In the genomic region with DNA sequence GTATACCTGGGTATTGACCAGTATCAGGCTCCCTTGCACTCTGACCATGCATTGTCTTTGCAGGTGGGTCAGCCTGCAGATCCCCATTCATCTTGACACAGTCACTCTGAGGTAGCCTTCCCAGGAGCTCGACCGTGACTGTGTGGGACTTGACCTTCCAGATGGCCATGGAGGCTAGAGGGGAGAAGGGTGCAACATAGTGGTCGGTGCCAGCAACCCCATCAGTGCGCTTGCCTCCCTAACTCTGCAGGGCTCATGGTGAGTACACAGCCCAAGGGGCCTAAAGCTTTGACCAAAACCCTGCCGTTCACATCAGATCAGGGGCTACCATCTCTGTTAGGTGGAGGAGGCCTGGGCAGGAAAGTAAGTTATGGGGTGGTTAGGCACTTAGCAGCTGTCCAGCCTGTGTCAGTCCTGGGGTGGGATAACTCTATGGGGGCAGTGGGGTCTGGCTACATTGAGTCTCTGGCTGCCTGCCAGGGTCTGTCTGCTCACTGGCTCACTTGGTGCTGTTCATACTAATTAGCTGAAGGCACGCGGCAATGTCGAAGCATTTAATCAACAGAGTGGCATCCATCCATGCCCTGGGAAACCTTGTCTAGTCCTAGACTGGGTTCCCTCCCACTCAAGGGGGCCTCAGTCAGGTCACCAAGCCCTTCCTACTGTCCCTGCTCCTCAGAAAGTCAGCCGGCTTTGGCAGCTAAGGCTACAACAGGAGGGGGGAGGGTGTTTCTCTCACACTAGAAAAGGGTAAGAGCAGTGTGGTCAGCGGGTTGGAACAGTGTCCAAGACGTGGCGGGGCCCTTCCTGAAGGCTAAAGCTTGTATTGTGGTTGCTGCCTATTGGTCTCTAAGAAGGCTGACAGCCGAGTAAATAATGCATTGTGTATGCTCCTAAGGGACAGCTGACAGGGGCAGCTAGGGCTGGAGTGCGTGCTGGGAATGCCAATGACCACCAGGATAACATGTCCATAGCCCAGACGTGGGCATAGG, we compare ENCODE assay signal across 9 mouse cellular contexts. TPM values are rescaled to one million over a fixed set of nuclear protein-coding genes. Genes with fewer than 3 reads are reported as not detected.
DNase-seq lines count a peak whose midpoint lies in the region; ATAC-seq and TF ChIP-seq lines count a peak whose summit lies in the region.
"Had no signal": no experiment of that assay in that cellular context is flagged by ENCODE, and none has a peak within 500 bp of the region (broad histone marks: within the 10 kb centered on the region; RNA-seq: fewer than 3 reads in every experiment).

No protein-coding gene starts in this region.

- DNase-seq in stomach, postnatal 0 days (ENCODE audit: low spot score), result no peak
- peak; percentile 29 for DNase-seq in forebrain, embryonic 10.5 days (ENCODE audit: extremely low spot score, low spot score)
- DNase-seq in midbrain, embryonic 10.5 days (ENCODE audit: low spot score), result peak; percentile 63
- DNase-seq in right cerebral cortex, postnatal 4 days, result peak; percentile 66
- no peak for DNase-seq in heart, adult 8-10 months (ENCODE audit: low spot score)

- H3K4me3 ChIP-seq in stomach, embryonic 16.5 days (replicated peaks; ENCODE audit: low read length), result no peak overlapping the region
- H3K4me3 ChIP-seq in stomach, postnatal 0 days (ENCODE audit: low read depth, low read length), result no peak overlapping the region
- no peak overlapping the region for H3K4me3 ChIP-seq in forebrain, embryonic 10.5 days
- peak overlapping the region; percentile 51 for H3K4me3 ChIP-seq in midbrain, embryonic 10.5 days
- no peak overlapping the region for H3K4me3 ChIP-seq in intestine, embryonic 15.5 days (replicated peaks)

- H3K9me3 ChIP-seq in stomach, embryonic 16.5 days (replicated peaks; ENCODE audit: control insufficient read depth, low read length), result no peaks in the 10 kb centered on the region
- no peaks in the 10 kb centered on the region for H3K9me3 ChIP-seq in stomach, postnatal 0 days (ENCODE audit: control insufficient read depth, low read length)
- H3K9me3 ChIP-seq in forebrain, embryonic 10.5 days, result no peaks in the 10 kb centered on the region
- no peaks in the 10 kb centered on the region for H3K9me3 ChIP-seq in midbrain, embryonic 10.5 days (replicated peaks)
- no peaks in the 10 kb centered on the region for H3K9me3 ChIP-seq in intestine, embryonic 15.5 days

- TF ChIP-seq CTCF in stomach, postnatal 0 days (IDR thresholded peaks at IDR 0.05; ENCODE audit: low read depth), result no peak

- TF ChIP-seq EP300 in stomach, postnatal 0 days (optimal IDR thresholded peaks at IDR 0.05), result no peak

- H3K9ac ChIP-seq in stomach, embryonic 16.5 days (ENCODE audit: low read length), result no peak overlapping the region
- no peak overlapping the region for H3K9ac ChIP-seq in stomach, postnatal 0 days (ENCODE audit: low read length)
- H3K9ac ChIP-seq in intestine, embryonic 15.5 days, result no peak overlapping the region

- no peak overlapping the region for H3K4me2 ChIP-seq in stomach, embryonic 16.5 days (ENCODE audit: low read depth, low read length)
- H3K4me2 ChIP-seq in stomach, postnatal 0 days (replicated peaks; ENCODE audit: low read depth), result no peak overlapping the region
- no peak overlapping the region for H3K4me2 ChIP-seq in intestine, embryonic 15.5 days (replicated peaks)

- H3K36me3 ChIP-seq in stomach, embryonic 16.5 days (ENCODE audit: control insufficient read depth, insufficient read depth, low read length), result no peaks in the 10 kb centered on the region
- H3K36me3 ChIP-seq in stomach, postnatal 0 days (ENCODE audit: control insufficient read depth, insufficient read depth, low read length), result no peaks in the 10 kb centered on the region
- H3K36me3 ChIP-seq in forebrain, embryonic 10.5 days (replicated peaks), result no peaks in the 10 kb centered on the region
- H3K36me3 ChIP-seq in midbrain, embryonic 10.5 days, result peaks cover under 1% of the 10 kb centered on the region; the same call in 1 of the 2 replicates
- no peaks in the 10 kb centered on the region for H3K36me3 ChIP-seq in intestine, embryonic 15.5 days

- 58% methylated on average over 15 of the region's 15 CpGs for WGBS in stomach, embryonic 16.5 days
- 61% methylated on average over 15 of the region's 15 CpGs for WGBS in stomach, postnatal 0 days
- WGBS in forebrain, embryonic 10.5 days, result 57% methylated on average over 15 of the region's 15 CpGs
- 49% methylated on average over 15 of the region's 15 CpGs for WGBS in midbrain, embryonic 10.5 days
- WGBS in intestine, embryonic 15.5 days, result 64% methylated on average over 15 of the region's 15 CpGs

- no peak overlapping the region for H3K27ac ChIP-seq in stomach, embryonic 16.5 days (ENCODE audit: low read length)
- no peak overlapping the region for H3K27ac ChIP-seq in stomach, postnatal 0 days (replicated peaks)
- peak overlapping the region; percentile 21 for H3K27ac ChIP-seq in forebrain, embryonic 10.5 days
- peak overlapping the region; percentile 84 for H3K27ac ChIP-seq in midbrain, embryonic 10.5 days (replicated peaks)
- no peak overlapping the region for H3K27ac ChIP-seq in intestine, embryonic 15.5 days

- 0 out of 2 replicates have a peak, but pooled peaks have one; percentile 16 for ATAC-seq in stomach, embryonic 16.5 days (ENCODE audit: insufficient read depth, low FRiP score)
- no peak; the same call in 1 of the 2 replicates for ATAC-seq in stomach, postnatal 0 days (ENCODE audit: low FRiP score, low TSS enrichment)
- ATAC-seq in intestine, embryonic 15.5 days, result no peak
- ATAC-seq: lung, postnatal 0 days had no signal

- H3K27me3 ChIP-seq in stomach, embryonic 16.5 days (ENCODE audit: control insufficient read depth, insufficient read depth, low read length), result peaks cover 13% of the 10 kb centered on the region; the same call in 1 of the 2 replicates
- no peaks in the 10 kb centered on the region for H3K27me3 ChIP-seq in stomach, postnatal 0 days (ENCODE audit: control insufficient read depth, insufficient read depth, low read length)
- H3K27me3 ChIP-seq in forebrain, embryonic 10.5 days (ENCODE audit: poor library complexity, severe bottlenecking), result peaks cover 56% of the 10 kb centered on the region
- peaks cover 48% of the 10 kb centered on the region for H3K27me3 ChIP-seq in midbrain, embryonic 10.5 days (ENCODE audit: low read depth, poor library complexity, severe bottlenecking)
- peaks cover 25% of the 10 kb centered on the region for H3K27me3 ChIP-seq in intestine, embryonic 15.5 days (replicated peaks)

- no peaks in the 10 kb centered on the region for H3K4me1 ChIP-seq in stomach, embryonic 16.5 days (ENCODE audit: control insufficient read depth, insufficient read depth, low read length)
- no peaks in the 10 kb centered on the region for H3K4me1 ChIP-seq in stomach, postnatal 0 days (replicated peaks; ENCODE audit: control insufficient read depth, insufficient read depth)
- H3K4me1 ChIP-seq in forebrain, embryonic 10.5 days, result peaks cover 34% of the 10 kb centered on the region
- H3K4me1 ChIP-seq in midbrain, embryonic 10.5 days, result peaks cover 45% of the 10 kb centered on the region
- H3K4me1 ChIP-seq in intestine, embryonic 15.5 days (replicated peaks), result peaks cover 4% of the 10 kb centered on the region; the same call in 1 of the 2 replicates

RNA-seq across cellular contexts. Expression of a gene that starts 1.5 kb away (rescaled TPM):
- 0.53 and 1.1 TPM in 2 replicates for polyA plus RNA-seq in stomach, embryonic 16.5 days (2015; fragmentation: Nextera tagmentation; extraction: Ambion mirVana)
- polyA plus RNA-seq in stomach, postnatal 0 days (2015; fragmentation: Nextera tagmentation; extraction: Ambion mirVana), result 0.55 and 1.1 TPM in 2 replicates
- 1.1 and 1.8 TPM in 2 replicates for polyA plus RNA-seq in forebrain, embryonic 10.5 days (2016; fragmentation: Nextera tagmentation; extraction: Ambion mirVana)
- polyA plus RNA-seq in midbrain, embryonic 10.5 days (2016; fragmentation: Nextera tagmentation; extraction: Ambion mirVana), result 9.1 and 17.1 TPM in 2 replicates
- 0.11 and 0.96 TPM in 2 replicates for polyA plus RNA-seq in intestine, embryonic 15.5 days (2015; fragmentation: Nextera tagmentation; extraction: Ambion mirVana)
- total RNA-seq in heart, adult 8-10 months (2022), result under 1 TPM in 2 of 4 experiments, not detected in 2; 0.06 to 0.09 TPM
- polyA plus RNA-seq: heart, embryonic 16.5 days had no signal

RNA-seq across cellular contexts. Expression of a gene that starts 59.1 kb away (rescaled TPM):
- 0.19 and 0.22 TPM in 2 replicates for polyA plus RNA-seq in stomach, embryonic 16.5 days (2015; fragmentation: Nextera tagmentation; extraction: Ambion mirVana)
- polyA plus RNA-seq in stomach, postnatal 0 days (2015; fragmentation: Nextera tagmentation; extraction: Ambion mirVana), result 0.05 and 0.18 TPM in 2 replicates
- 0.26 and 0.33 TPM in 2 replicates for polyA plus RNA-seq in forebrain, embryonic 10.5 days (2016; fragmentation: Nextera tagmentation; extraction: Ambion mirVana)
- polyA plus RNA-seq in midbrain, embryonic 10.5 days (2016; fragmentation: Nextera tagmentation; extraction: Ambion mirVana), result 0.31 and 0.35 TPM in 2 replicates
- 0.13 and 0.24 TPM in 2 replicates for polyA plus RNA-seq in intestine, embryonic 15.5 days (2015; fragmentation: Nextera tagmentation; extraction: Ambion mirVana)
- under 1 TPM in 1 of 4 experiments, not detected in 3; 0.06 TPM for total RNA-seq in heart, adult 8-10 months (2022)

Comparison
In these comparisons a context has a peak if more than half of its experiments do, and no peak if none do; other contexts are left out.
1. H3K27ac ChIP-seq: peak in forebrain, embryonic 10.5 days (single experiment) and midbrain, embryonic 10.5 days (single experiment); none in stomach, embryonic 16.5 days (single experiment), stomach, postnatal 0 days (single experiment) and intestine, embryonic 15.5 days (single experiment).
2. DNase-seq: peak in forebrain, embryonic 10.5 days (single experiment), midbrain, embryonic 10.5 days (single experiment) and right cerebral cortex, postnatal 4 days (single experiment); none in stomach, postnatal 0 days (single experiment) and heart, adult 8-10 months (single experiment).